Mouse (Mus musculus): ENCODE measurements at regions not wholly inside any gene's neighbourhood (a gene's known extent, or its start where the extent isn't known, plus 50 kb on each side); places are given as distances from the start of the nearest gene placed in this dataset.
"Not testable (repeated sequence)": the region's sequence is repeated elsewhere in the genome, so short reads cannot be mapped to it uniquely, and the experiment has no call there.

DNA sequence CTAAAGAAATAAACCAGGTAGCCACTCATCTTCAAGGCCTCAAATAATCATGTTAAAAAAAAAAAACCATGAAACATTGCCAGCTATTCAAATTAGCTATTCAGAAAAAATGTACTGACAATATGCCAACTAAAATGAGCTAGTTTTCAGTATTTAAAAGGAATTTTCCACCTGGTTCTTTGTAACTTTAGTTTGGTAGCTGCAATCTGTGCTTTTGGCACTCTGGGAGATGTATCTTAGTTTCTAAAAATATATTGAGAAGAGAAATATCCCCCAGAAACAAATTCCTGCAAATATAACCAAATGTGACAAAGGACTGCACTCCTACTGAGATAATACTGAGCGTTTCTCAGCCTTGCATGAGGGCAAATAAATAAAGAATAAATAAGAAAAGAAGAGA lies 1317.8 kb upstream of the Adam24 start:
- in situ Hi-C loops (cut with MboI; ENCODE audit: low sequenced_read_pairs in 2 of 2, unreplicated experiment in 2 of 2) = no loop called here
- Histone ChIP-seq H3K27ac (ENCODE audit: insufficient read depth, low read depth, low read length, poor library complexity, severe bottlenecking) (no peak overlapping the region), H3K9me3 (ENCODE audit: control insufficient read depth, insufficient read depth, low read depth, low read length) (no peaks in the 10 kb centered on the region), H3K9ac (ENCODE audit: insufficient read depth, low read depth, low read length, poor library complexity, severe bottlenecking) (no peak overlapping the region), H3K4me3 (ENCODE audit: insufficient read depth in 1 of 2, low read depth in 1 of 2, low read length in 2 of 2, poor library complexity in 1 of 2, severe bottlenecking in 1 of 2) (no peak overlapping the region), H3K36me3 (ENCODE audit: control insufficient read depth, insufficient read depth, low read length, poor library complexity, severe bottlenecking) (no peaks in the 10 kb centered on the region), H3K4me1 (ENCODE audit: control insufficient read depth in 2 of 2, insufficient read depth in 2 of 2, low read length in 2 of 2, poor library complexity in 1 of 2) (no peaks in the 10 kb centered on the region)
- DNase-seq (ENCODE audit: low read depth, low spot score) = no peak
- TF ChIP-seq ZNF384 (IDR thresholded peaks at IDR 0.05; ENCODE audit: low read depth, low read length) = no peak
- TF ChIP-seq HCFC1 (IDR thresholded peaks at IDR 0.05; ENCODE audit: borderline replicate concordance, insufficient read depth, low read length) = no peak
- TF ChIP-seq CHD2 (IDR thresholded peaks at IDR 0.05; ENCODE audit: low read depth, low read length) = no peak
- TF ChIP-seq ZC3H11A (IDR thresholded peaks at IDR 0.05; ENCODE audit: borderline replicate concordance, low read depth, low read length) = no peak
- TF ChIP-seq MAFK (IDR thresholded peaks at IDR 0.05; ENCODE audit: insufficient read depth, low read depth, low read length) = no peak

DNA sequence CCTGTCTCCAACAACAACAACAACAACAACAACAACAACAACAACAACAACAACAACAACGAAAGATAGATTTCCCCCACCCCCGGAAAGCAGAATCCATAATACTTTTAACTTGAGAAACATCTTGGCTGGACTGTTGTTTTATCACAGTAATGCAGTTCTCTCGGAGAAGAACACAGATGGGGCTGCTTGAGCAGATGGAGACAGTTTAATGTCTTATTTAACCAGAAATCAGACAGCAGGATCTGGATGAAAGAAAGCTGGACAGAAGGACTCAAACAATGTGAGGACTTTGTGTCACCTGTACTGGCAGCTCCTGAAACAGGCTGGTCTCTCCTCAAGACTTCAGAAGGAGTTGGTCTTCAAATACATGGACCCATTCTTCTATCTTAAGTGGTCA lies 1317.0 kb upstream of the Adam24 start:
- Histone ChIP-seq H3K27ac (ENCODE audit: insufficient read depth, low read depth, low read length, poor library complexity, severe bottlenecking) (no peak overlapping the region), H3K4me1 (ENCODE audit: control insufficient read depth in 2 of 2, insufficient read depth in 2 of 2, low read length in 2 of 2, poor library complexity in 1 of 2) (no peaks in the 10 kb centered on the region), H3K9me3 (ENCODE audit: control insufficient read depth, insufficient read depth, low read depth, low read length) (no peaks in the 10 kb centered on the region), H3K9ac (ENCODE audit: insufficient read depth, low read depth, low read length, poor library complexity, severe bottlenecking) (no peak overlapping the region), H3K4me3 (ENCODE audit: insufficient read depth in 1 of 2, low read depth in 1 of 2, low read length in 2 of 2, poor library complexity in 1 of 2, severe bottlenecking in 1 of 2) (no peak overlapping the region), H3K36me3 (ENCODE audit: control insufficient read depth, insufficient read depth, low read length, poor library complexity, severe bottlenecking) (no peaks in the 10 kb centered on the region)
- in situ Hi-C loops (cut with MboI; ENCODE audit: low sequenced_read_pairs in 2 of 2, unreplicated experiment in 2 of 2) = no loop called here
- no peak for DNase-seq (ENCODE audit: low read depth, low spot score)
- no peak for TF ChIP-seq MAFK (IDR thresholded peaks at IDR 0.05; ENCODE audit: insufficient read depth, low read depth, low read length)
- no peak for TF ChIP-seq ZC3H11A (IDR thresholded peaks at IDR 0.05; ENCODE audit: borderline replicate concordance, low read depth, low read length)
- TF ChIP-seq ZNF384 (IDR thresholded peaks at IDR 0.05; ENCODE audit: low read depth, low read length) = no peak
- TF ChIP-seq HCFC1 (IDR thresholded peaks at IDR 0.05; ENCODE audit: borderline replicate concordance, insufficient read depth, low read length) = no peak
- no peak for TF ChIP-seq CHD2 (IDR thresholded peaks at IDR 0.05; ENCODE audit: low read depth, low read length)

DNA sequence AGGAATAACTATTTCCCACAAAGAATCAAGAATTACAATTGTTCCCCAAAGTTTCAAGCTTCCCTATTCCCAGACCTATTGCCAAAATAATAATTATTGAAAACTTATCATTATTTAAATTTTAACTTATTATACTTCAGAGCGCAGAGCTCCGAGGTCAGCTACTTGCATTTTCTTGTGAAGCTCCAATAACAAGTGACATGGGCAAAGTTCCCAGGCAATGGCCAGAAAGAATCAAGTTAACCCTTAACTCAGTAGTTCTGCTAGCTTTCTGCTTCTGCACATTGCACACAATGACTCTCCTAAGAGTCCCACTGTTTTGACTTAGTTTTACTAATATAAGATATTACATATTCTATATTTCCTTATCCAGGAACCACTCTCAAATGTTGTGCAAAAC lies 1308.5 kb upstream of the Adam24 start:
- DNase-seq (ENCODE audit: low read depth, low spot score); H3K9me3 ChIP-seq (ENCODE audit: control insufficient read depth, insufficient read depth, low read depth, low read length); H3K36me3 ChIP-seq (ENCODE audit: control insufficient read depth, insufficient read depth, low read length, poor library complexity, severe bottlenecking); H3K4me1 ChIP-seq (ENCODE audit: control insufficient read depth in 2 of 2, insufficient read depth in 2 of 2, low read length in 2 of 2, poor library complexity in 1 of 2); H3K27ac ChIP-seq (ENCODE audit: insufficient read depth, low read depth, low read length, poor library complexity, severe bottlenecking); H3K4me3 ChIP-seq (ENCODE audit: insufficient read depth in 1 of 2, low read depth in 1 of 2, low read length in 2 of 2, poor library complexity in 1 of 2, severe bottlenecking in 1 of 2); in situ Hi-C loops (cut with MboI; ENCODE audit: low sequenced_read_pairs in 2 of 2, unreplicated experiment in 2 of 2); H3K9ac ChIP-seq (ENCODE audit: insufficient read depth, low read depth, low read length, poor library complexity, severe bottlenecking): not testable (repeated sequence)

Measured in ES-E14 (cell line).